Comparison of ENCODE assay signal across 9 mouse cellular contexts in genomic region chr13:100588646-100589045, GRCm38 (mm10). TPM values are rescaled to one million over a fixed set of nuclear protein-coding genes. Genes with fewer than 3 reads are reported as not detected.
DNase-seq lines count a peak whose midpoint lies in the region; ATAC-seq lines count a peak whose summit lies in the region.
"Had no signal": no experiment of that assay in that cellular context is flagged by ENCODE, and none has a peak within 500 bp of the region (broad histone marks: within the 10 kb centered on the region; RNA-seq: fewer than 3 reads in every experiment).

No protein-coding gene starts in this region.

- no peak for ATAC-seq in heart, embryonic 13.5 days (ENCODE audit: extremely low read depth, insufficient number of reproducible peaks, low FRiP score, low TSS enrichment)
- no peak; the same call in 1 of the 2 replicates for ATAC-seq in liver, embryonic 12.5 days

- intact Hi-C loops in heart, postnatal 36 days (cut with DNase I) = no loop called here

- peak overlapping the region; percentile 42 for H3K4me2 ChIP-seq in heart, embryonic 13.5 days
- H3K4me2 ChIP-seq in liver, embryonic 12.5 days = peak overlapping the region; percentile 38

- no peaks in the 10 kb centered on the region for H3K27me3 ChIP-seq in heart, embryonic 13.5 days (replicated peaks)
- H3K27me3 ChIP-seq in liver, embryonic 12.5 days (replicated peaks) = no peaks in the 10 kb centered on the region

- WGBS in heart, embryonic 13.5 days = 82% methylated on average over 12 of the region's 12 CpGs
- WGBS in liver, embryonic 12.5 days (ENCODE audit: insufficient replicate concordance) = 75% methylated on average over 12 of the region's 12 CpGs

- H3K9ac ChIP-seq in heart, embryonic 13.5 days = peak overlapping the region; percentile 37; the same call in 1 of the 2 replicates
- 0 out of 2 replicates have a peak overlapping the region, but pooled peaks have one; percentile 41 for H3K9ac ChIP-seq in liver, embryonic 12.5 days

- no peak for DNase-seq in heart, postnatal 36 days
- DNase-seq in retina, postnatal 1 day = peak; percentile 10
- no peak for DNase-seq in retina, embryonic 14.5 days (ENCODE audit: low spot score)
- DNase-seq in frontal cortex, postnatal 10 days (ENCODE audit: low spot score in 2 of 2) = no peak
- no peak for DNase-seq in embryo, embryonic 10 days (ENCODE audit: low spot score)
- no peak for DNase-seq in urinary bladder, adult 18-20 months (ENCODE audit: low spot score in 2 of 2)

- H3K27ac ChIP-seq in heart, embryonic 13.5 days (replicated peaks) = no peak overlapping the region
- 0 out of 2 replicates have a peak overlapping the region, but pooled peaks have one; percentile 37 for H3K27ac ChIP-seq in liver, embryonic 12.5 days
- H3K27ac ChIP-seq: left cerebral cortex, adult 2 months had no signal

- H3K9me3 ChIP-seq in heart, embryonic 13.5 days = no peaks in the 10 kb centered on the region
- H3K9me3 ChIP-seq in liver, embryonic 12.5 days (replicated peaks) = no peaks in the 10 kb centered on the region

- H3K4me1 ChIP-seq in heart, embryonic 13.5 days = no peaks in the 10 kb centered on the region
- H3K4me1 ChIP-seq in liver, embryonic 12.5 days = no peaks in the 10 kb centered on the region

- H3K36me3 ChIP-seq in heart, embryonic 13.5 days = no peaks in the 10 kb centered on the region
- H3K36me3 ChIP-seq in liver, embryonic 12.5 days = peaks cover 17% of the 10 kb centered on the region

- H3K4me3 ChIP-seq in heart, embryonic 13.5 days = peak overlapping the region; percentile 13
- H3K4me3 ChIP-seq in liver, embryonic 12.5 days = peak overlapping the region; percentile 41
- H3K4me3 ChIP-seq: left cerebral cortex, adult 2 months had no signal

RNA-seq across cellular contexts. Expression of gene Marveld2, which starts 28.1 kb away (rescaled TPM):
- 4.0 TPM in 2 replicates for polyA plus RNA-seq in heart, embryonic 13.5 days (2015; fragmentation: Nextera tagmentation; extraction: Ambion mirVana)
- total RNA-seq in heart, postnatal 36 days (2021) = under 1 TPM; 0.28 to 0.84 TPM
- 6.2 and 7.1 TPM in 2 replicates for polyA plus RNA-seq in liver, embryonic 12.5 days (2016; fragmentation: Nextera tagmentation; extraction: Ambion mirVana)

RNA-seq across cellular contexts. Expression of gene Ocln, which starts 36.1 kb away (rescaled TPM):
- 2.5 and 2.6 TPM in 2 replicates for polyA plus RNA-seq in heart, embryonic 13.5 days (2015; fragmentation: Nextera tagmentation; extraction: Ambion mirVana)
- under 1 TPM; 0.39 to 0.46 TPM for total RNA-seq in heart, postnatal 36 days (2021)
- polyA plus RNA-seq in liver, embryonic 12.5 days (2016; fragmentation: Nextera tagmentation; extraction: Ambion mirVana) = 6.7 and 6.9 TPM in 2 replicates
